Mouse (Mus musculus): ENCODE measurements around the gene Tead1.

DNA sequence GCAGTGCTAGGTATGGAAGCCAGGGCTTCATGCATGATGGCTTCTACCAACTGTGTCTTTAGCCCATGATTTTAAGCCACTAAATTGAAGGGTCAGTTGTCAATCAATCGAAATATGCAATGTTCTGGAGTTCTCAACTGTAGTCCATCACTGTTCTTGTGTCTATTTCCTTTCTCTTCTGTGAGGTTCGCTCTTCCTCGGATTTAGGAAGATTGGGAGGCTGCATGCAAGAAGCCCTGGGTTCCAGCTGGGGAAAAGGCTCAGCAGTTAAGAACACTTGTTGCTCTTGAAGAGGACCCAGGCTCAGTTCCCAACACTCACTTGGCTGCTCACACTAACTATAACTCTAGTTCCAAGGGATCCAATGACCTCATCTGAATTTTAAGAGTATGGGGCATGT is 20.2 kb upstream of the Tead1 start:
- TF ChIP-seq CTCF (IDR thresholded peaks at IDR 0.05; ENCODE audit: control insufficient read depth, insufficient read depth, insufficient replicate concordance, low read depth, low read length) (no peak), POLR2A (IDR thresholded peaks at IDR 0.05; ENCODE audit: control insufficient read depth, low read depth, low read length) (no peak)

All from testis, adult 2 months (tissue).